Mouse (Mus musculus) stomach, postnatal 0 days (tissue): ENCODE measurements around the gene Gm49721.
A peak's percentile ranks its signal among the peaks of the same experiment; 100 is the strongest.
"Not testable (repeated sequence)": the region's sequence is repeated elsewhere in the genome, so short reads cannot be mapped to it uniquely, and the experiment has no call there.

Source experiments
- CTCF ChIP-seq: IDR thresholded peaks from 2 replicates; pipeline ENCODE4 v1.5.1; 2016; ENCODE audit warnings: antibody characterized with exemption, low read depth, mild to moderate bottlenecking, moderate library complexity
- EP300 ChIP-seq: optimal IDR thresholded peaks from 2 replicates; pipeline ENCODE3; 2016; ENCODE audit warnings: antibody characterized with exemption

DNA sequence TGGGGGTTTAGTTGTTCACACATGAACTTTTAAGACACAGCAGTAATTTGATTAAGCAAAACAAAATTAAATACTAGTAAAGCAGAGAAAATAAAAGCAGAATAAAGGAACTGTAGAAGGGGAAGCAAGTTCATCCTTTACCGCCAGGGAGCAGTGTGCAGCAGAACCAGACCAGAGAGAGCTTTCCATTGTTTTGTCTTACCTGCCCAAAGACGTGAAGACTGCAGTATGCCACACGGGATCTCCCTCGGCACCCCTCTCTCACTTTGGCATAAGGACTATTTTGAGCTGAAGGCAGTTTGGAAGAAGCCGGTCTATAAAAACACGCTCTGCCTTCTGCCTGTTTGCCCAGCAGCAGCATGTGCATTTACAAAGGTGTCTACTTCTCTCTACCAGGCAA lies 13.3 kb upstream of the Gm49721 start:
- not testable (repeated sequence) for TF ChIP-seq EP300
- TF ChIP-seq CTCF, result peak; percentile 64
